In the genomic region with DNA sequence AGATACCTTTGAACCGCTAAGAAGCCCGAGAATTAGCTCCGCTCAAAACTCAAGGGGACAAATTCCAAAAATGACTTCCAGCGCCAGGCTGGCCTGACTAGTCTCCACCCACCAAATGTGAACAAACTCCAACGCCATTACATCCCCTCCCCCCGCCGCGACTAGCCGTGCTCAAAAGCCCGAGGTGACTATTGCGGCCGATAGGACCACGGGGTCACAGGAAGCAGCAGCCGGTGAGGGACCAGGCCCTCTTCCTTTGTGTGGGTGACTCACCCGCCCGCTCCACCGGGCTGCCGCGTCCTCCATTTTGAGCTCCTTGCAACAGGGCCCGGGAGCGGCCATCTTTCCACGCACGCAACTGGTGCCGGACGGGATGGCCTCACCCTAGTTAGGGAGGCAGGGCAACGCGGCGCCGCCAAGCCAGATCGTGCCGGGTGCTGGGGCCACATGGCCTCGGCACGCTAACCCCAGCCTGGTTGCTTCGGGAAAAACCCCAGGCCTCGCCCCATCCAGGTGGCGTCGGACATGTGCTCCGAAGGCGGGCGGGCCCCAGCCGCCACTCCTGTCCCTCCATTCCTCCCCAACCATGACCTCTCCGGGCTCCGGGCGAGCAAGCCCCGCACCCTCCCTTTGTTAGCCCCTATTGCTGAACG, we compare ENCODE assay signal across 8 mouse cellular contexts. TPM values are rescaled to one million over a fixed set of nuclear protein-coding genes. Genes with fewer than 3 reads are reported as not detected.
DNase-seq lines count a peak whose midpoint lies in the region; ATAC-seq and TF ChIP-seq lines count a peak whose summit lies in the region.

No protein-coding gene starts in this region.

- TF ChIP-seq EP300 in heart, postnatal 0 days (IDR thresholded peaks at IDR 0.05; ENCODE audit: low read depth): no peak; the same call in 1 of the 2 replicates

- no peaks in the 10 kb centered on the region for H3K9me3 ChIP-seq in forebrain, embryonic 12.5 days
- H3K9me3 ChIP-seq in heart, postnatal 0 days (replicated peaks; ENCODE audit: control insufficient read depth, low read length): no peaks in the 10 kb centered on the region
- H3K9me3 ChIP-seq in neural tube, embryonic 14.5 days (ENCODE audit: control insufficient read depth, low read length): no peaks in the 10 kb centered on the region

- H3K9ac ChIP-seq in forebrain, embryonic 12.5 days: peak overlapping the region; percentile 100
- H3K9ac ChIP-seq in heart, postnatal 0 days (replicated peaks; ENCODE audit: low read depth, low read length): peak overlapping the region; percentile 97
- peak overlapping the region; percentile 91 for H3K9ac ChIP-seq in neural tube, embryonic 14.5 days (replicated peaks; ENCODE audit: low read depth, low read length)

- peak; percentile 18 for ATAC-seq in forebrain, embryonic 12.5 days (ENCODE audit: low FRiP score)
- ATAC-seq in heart, postnatal 0 days (ENCODE audit: insufficient read depth, low read depth): peak; percentile 37
- ATAC-seq in neural tube, embryonic 14.5 days (ENCODE audit: low read depth): peak; percentile 39

- no peak for TF ChIP-seq CTCF in heart, postnatal 0 days (IDR thresholded peaks at IDR 0.05; ENCODE audit: low read depth)
- no peak for TF ChIP-seq CTCF in testis, adult 2 months (IDR thresholded peaks at IDR 0.05; ENCODE audit: control insufficient read depth, insufficient read depth, insufficient replicate concordance, low read depth, low read length)

- WGBS in forebrain, embryonic 12.5 days: under 1% methylated on average over 46 of the region's 46 CpGs
- WGBS in heart, postnatal 0 days: under 1% methylated on average over 46 of the region's 46 CpGs
- under 1% methylated on average over 45 of the region's 46 CpGs for WGBS in neural tube, embryonic 14.5 days

- peak overlapping the region; percentile 74 for H3K4me2 ChIP-seq in forebrain, embryonic 12.5 days
- H3K4me2 ChIP-seq in heart, postnatal 0 days (ENCODE audit: low read depth, low read length): peak overlapping the region; percentile 70
- peak overlapping the region; percentile 53 for H3K4me2 ChIP-seq in neural tube, embryonic 14.5 days (ENCODE audit: low read depth, low read length)

- peak overlapping the region; percentile 97 for H3K27ac ChIP-seq in forebrain, embryonic 12.5 days
- H3K27ac ChIP-seq in heart, postnatal 0 days (ENCODE audit: low read depth): peak overlapping the region; percentile 98
- H3K27ac ChIP-seq in neural tube, embryonic 14.5 days (ENCODE audit: low read depth, low read length): peak overlapping the region; percentile 95
- peak overlapping the region; percentile 88 for H3K27ac ChIP-seq in testis, adult 2 months (ENCODE audit: control insufficient read depth, insufficient read depth, low read depth, low read length)

- H3K4me3 ChIP-seq in forebrain, embryonic 12.5 days (replicated peaks): peak overlapping the region; percentile 97
- H3K4me3 ChIP-seq in heart, postnatal 0 days (ENCODE audit: low read depth, low read length): peak overlapping the region; percentile 79
- peak overlapping the region; percentile 51 for H3K4me3 ChIP-seq in neural tube, embryonic 14.5 days (ENCODE audit: low read depth, low read length)
- H3K4me3 ChIP-seq in testis, adult 2 months (ENCODE audit: control insufficient read depth, low read depth, low read length): peak overlapping the region; percentile 88

- H3K36me3 ChIP-seq in forebrain, embryonic 12.5 days (replicated peaks): peaks cover 39% of the 10 kb centered on the region
- peaks cover 41% of the 10 kb centered on the region for H3K36me3 ChIP-seq in heart, postnatal 0 days (replicated peaks; ENCODE audit: control insufficient read depth, insufficient read depth, low read length)
- H3K36me3 ChIP-seq in neural tube, embryonic 14.5 days (ENCODE audit: control insufficient read depth, insufficient read depth, low read length): peaks cover 25% of the 10 kb centered on the region
- H3K36me3 ChIP-seq in testis, adult 2 months (ENCODE audit: control insufficient read depth, insufficient read depth, low read length): peaks cover 2% of the 10 kb centered on the region; the same call in 1 of the 2 replicates

- H3K27me3 ChIP-seq in forebrain, embryonic 12.5 days: no peaks in the 10 kb centered on the region
- no peaks in the 10 kb centered on the region for H3K27me3 ChIP-seq in heart, postnatal 0 days (ENCODE audit: control insufficient read depth, insufficient read depth, low read length)
- H3K27me3 ChIP-seq in neural tube, embryonic 14.5 days (ENCODE audit: control insufficient read depth, insufficient read depth, low read length): no peaks in the 10 kb centered on the region
- no peaks in the 10 kb centered on the region for H3K27me3 ChIP-seq in testis, adult 2 months (ENCODE audit: control insufficient read depth, insufficient read depth, low read length)

- H3K4me1 ChIP-seq in forebrain, embryonic 12.5 days: peaks cover 17% of the 10 kb centered on the region
- no peaks in the 10 kb centered on the region for H3K4me1 ChIP-seq in heart, postnatal 0 days (ENCODE audit: control insufficient read depth, insufficient read depth)
- H3K4me1 ChIP-seq in neural tube, embryonic 14.5 days (ENCODE audit: control insufficient read depth, insufficient read depth, low read length): peaks cover 13% of the 10 kb centered on the region
- peaks cover 7% of the 10 kb centered on the region for H3K4me1 ChIP-seq in testis, adult 2 months (ENCODE audit: control insufficient read depth, insufficient read depth, low read length)

- TF ChIP-seq POLR2A in testis, adult 2 months (IDR thresholded peaks at IDR 0.05; ENCODE audit: control insufficient read depth, low read depth, low read length): no peak; the same call in 1 of the 2 replicates

- DNase-seq in CD4-positive, CD25-positive, alpha-beta regulatory T cell, adult 2 months (ENCODE audit: low read depth, low spot score): peak; percentile 91
- DNase-seq in c-Kit-negative CD71-positive TER-119-positive erythroid progenitor cells, embryonic 14.5 days (ENCODE audit: low read depth, low spot score): peak; percentile 65
- DNase-seq in heart, postnatal 0 days (ENCODE audit: low spot score): peak; percentile 64
- peak; percentile 83 to 90 for DNase-seq in kidney, postnatal 4 days
- peak; percentile 77 to 83 for DNase-seq in lung, adult 18-20 months

RNA-seq across cellular contexts. Expression of a gene that starts 8.1 kb away (rescaled TPM):
- 3,508 and 3,592 TPM in 2 replicates for polyA plus RNA-seq in forebrain, embryonic 12.5 days (2016; fragmentation: Nextera tagmentation; extraction: Ambion mirVana)
- 7,011 and 7,051 TPM in 2 replicates for total RNA-seq in heart, postnatal 0 days (2014; rRNA removed; ENCODE audit: low replicate concordance)
- polyA plus RNA-seq in heart, postnatal 0 days (2015; fragmentation: Nextera tagmentation; extraction: Ambion mirVana): 2,146 and 2,221 TPM in 2 replicates
- 3,427 and 3,855 TPM in 2 replicates for polyA plus RNA-seq in neural tube, embryonic 14.5 days (2014; fragmentation: Nextera tagmentation; extraction: Ambion mirVana)
- 2,003 and 2,102 TPM in 2 replicates for polyA plus RNA-seq in testis, adult 2 months (2012; rRNA removed)

RNA-seq across cellular contexts. Expression of a gene that starts 32.2 kb away (rescaled TPM):
- 0.68 and 0.75 TPM in 2 replicates for polyA plus RNA-seq in forebrain, embryonic 12.5 days (2016; fragmentation: Nextera tagmentation; extraction: Ambion mirVana)
- total RNA-seq in heart, postnatal 0 days (2014; rRNA removed; ENCODE audit: low replicate concordance): not detected in 2 replicates
- polyA plus RNA-seq in heart, postnatal 0 days (2015; fragmentation: Nextera tagmentation; extraction: Ambion mirVana): 0.63 and 0.74 TPM in 2 replicates
- 2.1 and 2.4 TPM in 2 replicates for polyA plus RNA-seq in neural tube, embryonic 14.5 days (2014; fragmentation: Nextera tagmentation; extraction: Ambion mirVana)
- 3.4 and 3.7 TPM in 2 replicates for polyA plus RNA-seq in testis, adult 2 months (2012; rRNA removed)

RNA-seq across cellular contexts. Expression of a gene that starts 32.8 kb away (rescaled TPM):
- polyA plus RNA-seq in forebrain, embryonic 12.5 days (2016; fragmentation: Nextera tagmentation; extraction: Ambion mirVana): 24.4 and 26.1 TPM in 2 replicates
- 22.4 and 27.3 TPM in 2 replicates for total RNA-seq in heart, postnatal 0 days (2014; rRNA removed; ENCODE audit: low replicate concordance)
- 21.8 and 23.3 TPM in 2 replicates for polyA plus RNA-seq in heart, postnatal 0 days (2015; fragmentation: Nextera tagmentation; extraction: Ambion mirVana)
- 32.0 and 34.6 TPM in 2 replicates for polyA plus RNA-seq in neural tube, embryonic 14.5 days (2014; fragmentation: Nextera tagmentation; extraction: Ambion mirVana)
- polyA plus RNA-seq in testis, adult 2 months (2012; rRNA removed): 11.5 and 12.3 TPM in 2 replicates

RNA-seq across cellular contexts. Expression of a gene that starts 37.8 kb away (rescaled TPM):
- polyA plus RNA-seq in forebrain, embryonic 12.5 days (2016; fragmentation: Nextera tagmentation; extraction: Ambion mirVana): 0.46 and 0.69 TPM in 2 replicates
- total RNA-seq in heart, postnatal 0 days (2014; rRNA removed; ENCODE audit: low replicate concordance): 1.0 and 1.5 TPM in 2 replicates
- 0.82 and 0.83 TPM in 2 replicates for polyA plus RNA-seq in heart, postnatal 0 days (2015; fragmentation: Nextera tagmentation; extraction: Ambion mirVana)
- 0.60 and 0.70 TPM in 2 replicates for polyA plus RNA-seq in neural tube, embryonic 14.5 days (2014; fragmentation: Nextera tagmentation; extraction: Ambion mirVana)
- polyA plus RNA-seq in testis, adult 2 months (2012; rRNA removed): 0.09 and 0.10 TPM in 2 replicates

Comparison
In these comparisons a context has a peak if more than half of its experiments do, and no peak if none do; other contexts are left out.
1. Peak in every context shown above with its lines: DNase-seq, ATAC-seq, H3K4me3 ChIP-seq and H3K27ac ChIP-seq.